Mouse (Mus musculus): ENCODE data around the gene Slc38a11.

Gene Slc38a11

DNA sequence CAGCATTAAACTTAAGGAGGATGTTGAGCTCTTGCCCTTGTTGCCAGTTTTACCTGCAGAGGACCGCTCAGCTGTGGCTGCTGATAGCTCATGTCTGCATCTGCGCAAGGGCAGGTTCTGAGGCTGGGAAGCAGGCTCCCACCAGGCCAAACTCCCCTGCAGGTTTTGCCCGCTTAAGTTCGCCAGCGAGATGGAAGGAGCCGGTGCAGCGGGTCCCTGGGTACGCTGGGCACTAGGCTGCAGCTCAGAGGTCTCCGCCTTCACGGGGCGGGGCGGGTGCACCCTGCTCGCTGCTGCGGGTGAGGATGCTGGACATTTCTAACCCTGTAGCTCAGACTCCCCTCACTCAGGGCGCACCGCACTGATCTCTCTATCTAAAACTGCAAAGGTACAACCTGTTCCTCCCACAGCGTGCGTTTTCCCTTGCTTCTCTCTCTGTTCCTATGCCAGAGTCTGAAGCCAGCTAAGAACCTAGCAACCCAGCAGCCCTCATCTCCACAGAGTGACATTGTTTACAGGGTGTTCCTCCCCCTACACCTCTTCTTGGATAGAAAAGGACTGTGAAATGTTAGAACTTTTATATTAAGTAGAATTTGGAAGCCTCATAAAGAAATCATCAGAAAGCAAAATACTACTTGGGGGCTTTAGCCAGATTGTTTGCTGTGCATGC lies at the start of gene Slc38a11:
Gene Slc38a11 (minus strand): TSS at position 207 of the 670 bp plus-strand sequence.
- DNase-seq (ENCODE audit: low read depth, low spot score): no peak

DNA sequence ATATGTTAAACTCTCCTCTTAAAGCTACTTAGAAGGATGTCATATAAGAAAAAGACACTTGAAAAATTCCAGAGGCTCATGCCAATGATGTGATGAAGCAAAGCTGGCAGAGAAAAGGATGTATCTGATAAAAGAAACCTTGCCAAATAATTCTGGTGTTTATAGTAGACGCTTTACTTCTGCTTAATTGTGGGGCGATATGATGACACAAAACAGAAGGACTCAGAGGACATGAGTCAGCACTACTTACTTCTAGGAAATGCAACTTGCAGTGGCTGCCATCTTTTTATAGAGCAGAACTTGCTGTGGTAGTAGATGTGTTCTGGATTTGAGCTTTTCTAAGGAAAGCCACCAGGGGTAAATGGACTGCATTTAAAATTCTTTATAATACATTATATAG lies 43.3 kb upstream of the Slc38a11 start:
- DNase-seq (ENCODE audit: low read depth, low spot score): no peak

DNA sequence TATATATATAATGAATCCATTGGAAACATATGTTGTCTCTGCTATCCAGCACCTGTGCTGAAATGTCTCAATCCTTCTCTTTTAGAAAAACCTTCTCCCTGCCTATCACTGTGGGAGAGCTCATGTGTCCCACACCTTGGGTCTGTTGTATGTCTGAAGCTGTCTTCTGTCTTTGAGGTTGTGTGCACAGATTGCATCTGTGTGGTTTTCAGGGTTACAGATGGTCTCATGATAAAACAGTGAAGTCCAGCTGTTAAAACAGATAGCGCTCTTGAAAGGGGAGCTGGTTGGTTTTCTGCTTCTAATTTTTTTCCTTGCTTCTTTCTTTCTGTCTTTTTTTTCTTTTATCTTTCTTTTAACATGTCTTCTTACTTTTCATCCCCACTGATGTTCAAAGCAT lies 41.6 kb upstream of the Slc38a11 start:
- DNase-seq (ENCODE audit: low read depth, low spot score): no peak

DNA sequence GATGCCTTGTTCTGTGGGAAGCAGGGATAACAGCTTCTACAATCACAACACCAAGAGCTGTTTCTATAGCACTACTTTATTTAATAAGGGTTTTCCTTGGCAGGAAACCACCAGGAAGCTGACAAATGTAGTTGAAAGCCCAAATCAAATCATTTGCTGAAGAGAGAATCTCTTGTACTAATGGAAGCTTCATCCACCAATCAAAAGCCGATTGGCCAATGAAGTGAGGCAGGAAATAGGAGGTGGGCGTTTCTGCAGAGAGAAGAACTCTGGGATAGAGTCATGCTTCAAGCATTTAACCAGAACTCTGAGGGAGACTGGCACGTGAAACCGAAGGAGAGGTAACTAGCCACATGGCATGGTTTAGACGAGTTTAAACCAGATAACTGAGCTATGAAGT lies 38.2 kb upstream of the Slc38a11 start:
- no peak for DNase-seq (ENCODE audit: low read depth, low spot score)

DNA sequence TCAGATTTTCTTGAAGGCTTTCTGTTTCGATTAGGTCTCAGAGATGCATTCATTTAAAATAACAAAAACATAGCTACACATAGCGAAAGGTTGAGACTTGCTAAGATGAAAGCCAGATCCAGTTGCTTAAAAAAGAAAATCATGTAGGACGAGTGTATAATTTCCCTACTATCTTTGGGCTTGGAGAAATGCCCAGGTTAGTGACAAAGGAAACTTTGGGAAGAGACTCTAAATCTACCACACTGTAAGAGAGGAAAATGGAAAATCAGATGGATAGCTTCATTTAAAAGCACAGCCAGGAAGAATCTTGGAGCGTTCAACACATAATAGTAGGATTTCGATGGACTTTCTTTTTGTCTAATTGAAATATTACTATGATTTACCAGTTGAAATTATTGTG lies 36.1 kb upstream of the Slc38a11 start:
- DNase-seq (ENCODE audit: low read depth, low spot score): peak; percentile 83

DNA sequence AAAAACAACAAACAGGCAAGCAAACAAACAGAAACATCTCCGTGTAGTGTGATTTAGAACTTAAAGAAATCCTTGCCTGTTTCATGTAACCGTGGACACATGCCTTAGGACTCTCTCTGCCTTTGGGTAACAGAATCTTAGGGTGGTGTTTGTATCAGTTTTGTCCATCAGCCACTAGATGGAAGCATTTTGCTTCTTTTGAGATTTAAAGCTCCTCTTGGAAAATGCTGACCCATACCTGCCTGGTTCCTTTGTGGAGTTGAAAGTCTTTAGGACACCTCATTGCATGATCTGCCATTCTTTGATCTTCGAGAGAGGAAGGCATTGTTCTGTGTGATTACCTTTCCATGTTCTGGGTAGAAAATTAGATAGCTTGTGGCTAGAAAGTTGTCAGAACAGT lies 32.3 kb upstream of the Slc38a11 start:
- DNase-seq (ENCODE audit: low read depth, low spot score): no peak

DNA sequence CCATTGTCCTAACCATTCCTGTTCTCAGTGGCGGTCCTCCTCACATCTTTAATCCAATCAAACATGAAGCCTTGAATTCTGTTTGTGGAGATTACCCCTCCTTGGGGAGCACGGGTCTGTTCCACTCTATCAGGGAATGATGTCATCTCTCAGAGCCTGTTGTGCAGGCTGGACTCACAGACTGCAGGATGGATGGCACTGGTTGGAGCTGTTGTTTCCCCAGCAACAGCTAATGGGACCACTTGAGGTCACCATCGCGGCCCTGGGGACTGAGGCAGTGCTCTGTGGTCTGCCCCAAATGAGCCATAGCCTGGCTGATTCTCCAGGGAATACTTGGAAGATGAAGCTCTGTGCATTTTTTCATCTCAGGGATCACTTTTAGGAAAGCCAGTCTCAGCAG lies 29.2 kb upstream of the Slc38a11 start:
- DNase-seq (ENCODE audit: low read depth, low spot score): no peak

DNA sequence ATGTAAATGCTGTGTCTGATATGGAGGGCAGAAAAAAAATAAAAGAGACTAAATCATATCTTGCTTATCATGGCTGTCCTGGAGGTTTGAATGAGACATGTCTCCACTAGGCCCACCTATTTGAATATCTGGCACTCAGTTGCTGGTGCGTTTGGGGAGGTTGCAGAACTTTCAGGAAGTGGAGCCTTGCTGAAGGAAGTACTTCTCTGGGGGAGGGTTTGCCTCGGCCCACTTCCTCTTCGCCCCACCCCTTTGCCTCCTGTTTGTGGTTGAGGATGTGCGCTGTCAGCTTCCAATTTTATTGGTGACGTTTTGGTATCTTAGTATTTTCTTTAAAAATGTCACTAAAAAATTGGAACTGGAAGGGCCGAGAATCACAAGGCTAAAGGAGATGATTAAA lies 27.5 kb upstream of the Slc38a11 start:
- no peak for DNase-seq (ENCODE audit: low read depth, low spot score)

DNA sequence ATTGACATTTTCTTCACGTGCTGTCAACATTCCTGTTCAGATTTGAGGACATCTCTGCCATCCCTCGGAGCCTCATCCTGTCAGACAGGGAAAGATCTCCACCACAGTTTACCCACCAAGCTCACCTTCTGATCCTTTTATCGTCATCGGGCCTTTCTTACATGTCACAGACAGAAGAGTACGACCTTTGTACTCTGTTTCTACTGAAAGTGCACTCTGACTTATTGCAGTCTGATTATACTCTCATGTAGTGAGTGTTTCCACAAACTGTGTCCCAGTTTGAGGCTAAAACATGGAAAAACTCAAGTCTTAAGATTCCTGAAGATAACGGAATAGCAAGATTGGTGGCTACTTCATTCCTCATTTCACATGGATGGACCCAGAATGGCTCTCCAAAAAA lies 21.0 kb upstream of the Slc38a11 start:
- DNase-seq (ENCODE audit: low read depth, low spot score): no peak

DNA sequence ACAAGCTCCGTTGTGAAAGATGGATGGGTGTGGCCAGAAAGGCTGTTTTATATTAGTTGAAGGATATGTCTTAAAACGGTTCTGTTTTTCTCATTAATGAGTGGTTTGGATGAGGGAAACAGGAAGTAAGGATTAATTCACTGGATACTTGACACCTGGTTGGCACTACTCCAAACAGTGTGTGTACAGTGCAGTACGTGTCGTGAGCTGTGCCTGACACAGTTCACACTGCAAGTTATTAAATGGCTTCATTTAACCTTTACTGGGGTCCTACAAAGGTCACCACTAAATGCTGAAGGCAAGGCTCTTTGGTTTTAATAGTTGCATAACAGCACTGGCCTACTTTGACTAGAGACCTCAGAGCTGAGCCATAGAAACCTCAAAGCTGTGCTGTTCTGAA lies 18.7 kb upstream of the Slc38a11 start:
- no peak for DNase-seq (ENCODE audit: low read depth, low spot score)

DNA sequence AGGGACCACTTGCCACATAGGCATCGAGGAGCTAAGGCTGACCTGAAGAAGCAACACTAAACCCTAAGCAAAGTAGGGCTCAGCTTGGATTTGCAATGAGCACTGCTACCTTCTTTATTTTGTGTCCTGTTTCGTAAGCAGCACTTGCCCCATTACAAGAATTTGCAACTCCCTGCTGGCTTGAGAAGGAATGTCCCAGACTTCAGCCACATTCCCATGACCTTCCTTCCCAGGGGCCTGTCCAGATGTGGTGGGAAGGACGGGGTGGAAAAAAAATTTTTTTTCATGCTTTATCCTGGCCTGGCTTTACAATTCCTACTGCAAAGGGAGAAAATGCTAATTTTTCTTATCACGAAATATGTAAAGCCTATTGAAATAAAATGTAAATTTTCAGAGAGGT lies 14.6 kb upstream of the Slc38a11 start:
- no peak for DNase-seq (ENCODE audit: low read depth, low spot score)

DNA sequence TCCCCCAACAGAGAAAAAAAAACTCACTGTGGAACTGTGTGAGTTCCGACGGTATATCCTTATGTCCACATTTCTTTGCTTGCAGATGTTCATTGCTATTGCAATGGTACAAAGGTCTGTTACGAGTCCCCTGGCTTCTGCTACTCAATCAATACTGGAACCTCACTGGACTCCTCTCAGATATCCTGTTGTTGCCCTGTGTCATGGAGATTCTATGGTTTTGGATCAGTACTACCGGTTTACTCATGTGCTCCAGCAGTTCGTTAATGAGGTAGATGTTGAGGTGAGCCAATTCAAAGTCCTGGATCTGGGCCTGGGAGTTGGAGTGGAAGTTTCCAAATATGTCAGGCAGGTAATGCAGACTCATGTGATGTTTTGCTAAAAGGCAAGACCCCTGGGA lies 10.6 kb upstream of the Slc38a11 start:
- DNase-seq (ENCODE audit: low read depth, low spot score): no peak

DNA sequence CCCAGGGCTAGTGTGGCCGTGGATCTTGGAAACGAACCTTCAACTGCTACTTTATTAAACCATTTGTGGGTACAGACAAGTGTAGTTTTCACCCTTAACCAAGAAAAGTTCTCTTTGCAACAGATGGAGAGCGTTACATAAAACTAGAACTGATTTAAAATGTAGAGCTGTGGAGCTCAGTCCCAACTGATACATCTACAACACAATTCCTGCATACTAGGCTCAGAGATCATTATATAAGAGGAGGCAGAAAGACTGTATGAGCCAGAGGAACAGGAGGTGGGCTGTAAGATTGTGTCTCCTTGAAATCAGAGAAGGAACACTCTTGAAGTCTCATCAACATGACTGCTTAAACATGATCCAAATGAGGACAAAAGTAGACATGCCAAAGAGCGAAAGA lies 9.2 kb upstream of the Slc38a11 start:
- DNase-seq (ENCODE audit: low read depth, low spot score): peak; percentile 31

DNA sequence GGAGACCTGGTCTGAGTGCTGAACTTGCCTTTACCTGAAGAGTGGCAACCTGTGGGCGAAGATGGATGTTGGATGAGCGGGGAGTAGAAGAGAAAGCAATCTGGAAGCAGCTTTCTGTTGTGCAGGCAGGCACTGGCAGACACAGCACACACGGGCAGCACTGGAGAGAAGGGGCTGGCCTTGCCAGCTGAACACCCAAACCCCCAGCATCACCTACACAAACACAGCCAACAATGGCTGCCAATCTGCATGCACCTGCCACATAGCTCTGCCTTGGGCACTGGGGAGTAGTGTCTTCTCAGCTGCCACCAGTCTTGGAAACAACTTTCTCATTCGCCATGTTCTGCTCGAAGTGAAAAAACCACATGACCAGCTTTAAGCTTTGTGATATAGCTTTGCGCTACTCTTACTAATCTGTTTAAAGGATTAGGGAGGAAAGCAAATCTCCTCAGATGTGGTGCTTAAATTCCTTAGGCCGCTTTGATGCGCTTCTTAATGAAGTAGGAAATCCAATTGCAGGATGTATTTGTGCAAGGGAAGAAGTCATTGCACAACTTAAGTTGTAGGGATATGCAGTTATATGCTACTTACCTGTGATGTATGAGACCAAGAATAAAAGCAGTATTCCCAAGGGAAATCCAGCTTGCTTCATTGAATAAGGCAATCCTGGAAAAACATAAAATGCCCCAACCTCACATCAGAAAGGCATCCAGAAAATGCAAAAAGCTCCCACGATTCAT lies 2.9 kb downstream of the Slc38a11 start:
- no peak for DNase-seq (ENCODE audit: low read depth, low spot score)

DNA sequence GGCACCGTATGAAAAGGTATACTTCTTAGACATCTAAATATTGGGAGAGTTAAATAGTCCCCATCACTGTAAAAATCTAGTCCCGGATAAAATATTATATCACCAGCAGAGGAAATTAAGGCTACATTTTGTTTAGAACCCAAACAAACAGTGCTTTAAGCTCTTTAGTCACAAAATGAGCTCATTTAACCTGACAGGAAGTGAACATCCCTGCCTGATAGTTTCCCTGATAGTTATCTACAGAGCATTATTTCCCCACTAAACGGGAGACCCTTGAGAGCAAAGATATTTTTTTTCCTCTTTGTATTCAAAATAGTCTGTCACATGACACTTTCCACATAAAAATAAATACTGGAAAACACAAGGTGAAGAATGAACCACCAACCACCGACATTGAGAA lies 16.5 kb downstream of the Slc38a11 start:
- no peak for DNase-seq (ENCODE audit: low read depth, low spot score)

DNA sequence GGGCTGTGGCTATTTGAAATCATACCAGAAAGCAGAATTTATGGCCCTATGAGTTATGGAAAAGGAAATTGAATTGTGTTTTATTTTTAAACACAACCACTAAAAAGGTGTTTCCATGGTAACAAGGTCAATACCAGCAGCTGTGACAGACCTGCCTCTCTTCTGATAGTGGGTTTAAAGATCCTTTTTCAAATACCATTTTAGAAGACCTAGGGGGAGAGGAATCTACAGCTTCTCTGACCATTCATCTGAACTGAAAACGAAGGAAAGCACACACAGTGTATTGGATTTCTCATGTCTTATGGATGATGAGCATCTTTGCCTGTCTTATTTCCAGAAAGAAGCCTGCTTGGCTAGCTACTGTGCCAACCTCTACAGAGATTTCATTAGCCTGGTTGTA lies 16.9 kb downstream of the Slc38a11 start:
- DNase-seq (ENCODE audit: low read depth, low spot score): no peak

DNA sequence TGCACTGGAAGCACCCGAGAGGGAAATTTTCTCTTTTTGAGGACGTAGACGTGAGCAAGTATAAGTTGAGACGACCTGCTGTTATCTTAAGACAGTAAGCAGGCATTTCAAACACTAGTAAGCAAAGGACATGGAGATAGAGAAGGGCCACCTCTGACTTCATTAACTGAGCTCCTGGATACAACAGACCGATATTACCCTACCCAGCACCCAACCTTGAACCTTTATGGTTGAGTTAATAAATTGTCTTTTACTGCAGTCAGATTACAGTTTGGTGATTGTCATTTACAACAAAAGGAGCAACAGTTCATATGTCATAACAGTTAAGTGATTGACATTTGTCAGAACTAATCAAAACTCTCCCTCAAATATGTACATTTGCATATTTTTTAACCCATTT lies 17.8 kb downstream of the Slc38a11 start:
- DNase-seq (ENCODE audit: low read depth, low spot score): no peak

DNA sequence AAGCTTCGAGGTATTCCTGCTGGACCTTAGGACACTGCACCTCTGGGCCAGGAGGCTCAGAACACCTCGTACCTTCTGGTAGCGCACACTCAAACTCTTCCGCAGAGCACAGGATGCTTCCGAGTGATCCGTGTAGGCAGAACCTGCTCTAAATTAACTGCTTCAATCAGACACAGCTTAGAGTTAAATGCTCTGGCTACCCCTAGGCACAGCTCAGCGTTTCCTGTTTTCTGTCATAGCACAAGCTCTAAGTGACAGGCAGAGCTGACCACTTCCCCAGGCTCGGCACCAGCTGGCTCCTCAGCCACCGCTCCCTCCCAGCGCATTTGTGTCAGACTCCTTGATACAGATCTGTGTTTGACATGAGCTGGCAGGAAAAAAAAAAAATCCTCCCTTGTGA lies 21.8 kb downstream of the Slc38a11 start:
- no peak for DNase-seq (ENCODE audit: low read depth, low spot score)

DNA sequence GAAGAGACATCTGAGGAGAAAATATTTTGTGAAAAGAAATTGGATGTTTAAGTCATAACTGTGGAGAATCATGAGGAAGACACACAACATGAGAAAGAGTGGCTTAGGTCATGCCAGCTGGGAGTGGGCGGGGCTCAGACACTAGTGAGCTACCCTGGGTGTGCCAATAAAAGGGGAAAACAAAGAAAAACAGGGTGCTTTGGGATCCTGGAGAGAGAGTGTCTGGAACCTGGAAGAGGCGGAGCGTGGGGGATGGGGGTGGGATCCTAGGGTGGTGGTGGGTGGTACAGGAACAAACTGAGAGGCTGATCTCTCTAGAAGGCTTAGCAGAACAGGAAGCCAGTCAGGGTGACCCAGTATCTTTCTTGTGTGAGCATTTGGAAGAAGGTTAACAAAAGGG lies 23.0 kb downstream of the Slc38a11 start:
- no peak for DNase-seq (ENCODE audit: low read depth, low spot score)

DNA sequence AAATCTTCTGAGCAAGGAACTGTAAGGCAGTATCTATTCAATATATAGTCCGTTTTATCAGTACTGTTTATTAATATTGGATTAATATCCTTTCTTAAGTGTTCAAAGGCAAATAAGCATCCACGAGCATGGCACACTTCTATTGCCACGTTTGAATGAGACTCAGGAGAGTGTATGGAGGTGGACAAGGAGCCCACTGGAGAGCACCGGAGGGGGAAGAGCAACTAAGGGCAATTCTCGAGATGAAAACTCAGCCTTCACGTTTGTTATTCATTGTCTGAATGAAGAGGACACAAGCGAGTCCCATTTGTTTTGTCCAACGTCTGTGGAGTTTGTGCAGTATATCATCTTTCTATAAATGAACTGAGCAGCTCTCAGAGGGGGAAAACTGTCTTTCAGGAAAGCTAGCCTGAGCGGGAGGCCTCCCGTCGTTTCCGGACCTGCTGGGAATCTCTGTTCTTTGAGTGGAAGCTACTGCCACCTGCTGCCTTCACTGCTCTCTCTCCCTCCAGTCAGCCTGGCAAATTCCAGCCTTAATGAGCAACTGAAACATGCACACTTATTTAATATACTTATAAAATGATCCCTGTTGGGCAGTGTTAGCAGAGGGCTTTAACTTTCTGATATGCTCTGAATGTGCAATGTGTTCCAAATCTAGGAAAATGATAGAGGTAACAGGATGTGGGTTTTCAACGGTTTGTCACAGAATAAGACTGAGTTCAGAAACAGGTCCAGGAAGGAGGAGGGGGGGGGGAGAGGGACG lies 26.3 kb downstream of the Slc38a11 start:
- peak; percentile 32 for DNase-seq (ENCODE audit: low read depth, low spot score)

DNA sequence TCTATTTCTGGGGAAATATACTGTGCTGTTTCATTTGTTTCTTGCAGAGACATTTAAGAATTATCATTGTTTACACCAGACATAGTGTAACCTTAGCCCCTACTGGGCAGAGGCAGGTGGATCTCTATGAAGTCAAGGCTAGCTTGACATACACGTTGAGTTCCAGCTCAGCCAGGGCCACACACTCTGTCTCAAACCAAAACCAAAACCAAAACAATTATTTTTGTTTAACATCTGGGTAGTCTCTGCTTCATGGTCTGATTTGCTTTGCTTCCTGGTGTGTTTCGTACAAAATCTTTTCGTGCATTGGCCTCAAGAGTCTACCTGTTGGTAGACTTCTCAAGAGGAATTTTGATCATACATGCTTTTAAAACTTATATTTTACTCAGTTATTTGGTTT lies 27.2 kb downstream of the Slc38a11 start:
- DNase-seq (ENCODE audit: low read depth, low spot score): no peak

DNA sequence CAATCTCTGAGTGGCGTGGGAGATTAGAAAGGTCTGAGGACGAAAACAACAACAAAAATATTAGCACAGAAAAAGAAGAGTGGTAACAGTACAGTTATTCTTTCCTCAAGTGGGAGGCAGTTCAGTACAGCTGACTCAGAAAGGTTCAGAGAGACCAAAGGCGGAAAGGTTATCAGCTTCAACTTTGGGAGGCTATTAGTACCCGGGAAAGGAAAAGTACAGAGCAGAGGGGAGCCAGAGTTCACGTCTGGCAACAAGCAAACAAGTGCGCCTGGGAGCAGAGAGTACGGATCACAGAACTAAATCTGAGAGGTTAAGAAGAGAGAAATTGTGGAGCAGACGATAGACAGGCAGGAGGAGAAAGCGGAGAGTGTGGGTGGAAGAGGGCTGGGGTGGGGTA lies 29.7 kb downstream of the Slc38a11 start:
- no peak for DNase-seq (ENCODE audit: low read depth, low spot score)

DNA sequence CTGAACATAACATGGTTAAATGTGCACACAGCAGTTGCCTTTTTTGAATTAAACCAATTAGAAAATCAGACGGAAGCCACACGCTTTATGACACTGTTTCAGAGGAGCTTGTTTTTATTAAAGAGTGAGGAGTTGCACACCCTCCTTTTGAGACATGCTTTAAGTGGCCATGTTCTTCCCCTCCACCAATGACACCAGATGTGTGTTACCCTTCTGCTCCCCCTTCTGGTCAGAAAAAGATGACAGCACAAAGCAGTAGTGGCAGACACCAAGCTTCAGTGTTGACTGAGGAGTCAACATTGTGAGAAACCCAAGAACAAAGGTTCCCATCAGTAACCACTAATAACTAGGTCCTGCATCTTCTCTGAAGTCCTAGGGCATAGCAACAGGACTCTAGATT lies 32.5 kb downstream of the Slc38a11 start:
- no peak for DNase-seq (ENCODE audit: low read depth, low spot score)

Measured in telencephalon, adult 2 months (tissue).